Mouse (Mus musculus) stomach, postnatal 0 days (tissue): Measurements from ENCODE around the gene Cited2.

Experiments used
- CTCF ChIP-seq: IDR thresholded peaks from 2 replicates; pipeline ENCODE4 v1.5.1; 2016; ENCODE audit warnings: antibody characterized with exemption, low read depth, mild to moderate bottlenecking, moderate library complexity
- EP300 ChIP-seq: optimal IDR thresholded peaks from 2 replicates; pipeline ENCODE3; 2016; ENCODE audit warnings: antibody characterized with exemption

DNA sequence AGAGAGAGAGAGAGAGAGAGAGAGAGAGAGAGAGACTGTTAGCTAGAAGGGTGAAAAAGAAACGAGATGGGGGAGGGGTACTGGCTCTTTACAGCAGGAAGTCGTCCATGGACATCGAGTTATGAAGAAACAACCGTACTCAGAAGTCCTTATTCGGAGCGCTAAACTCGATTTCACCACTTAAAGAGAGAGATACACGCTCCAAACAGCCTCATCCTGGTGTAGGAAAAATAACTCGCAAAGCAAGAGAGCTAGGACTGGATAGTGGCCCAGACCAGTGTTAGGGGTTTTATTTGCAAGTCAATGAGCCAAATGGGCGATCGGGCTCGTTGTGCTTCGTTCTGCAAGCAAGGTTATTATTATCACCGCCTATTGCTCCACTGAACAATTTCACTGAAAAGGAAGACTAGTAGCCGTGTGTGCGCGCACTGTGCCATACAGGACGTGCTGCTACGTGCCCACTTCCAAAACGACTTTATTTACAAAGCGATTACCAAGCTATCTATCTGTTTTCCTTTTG is 1.4 kb upstream of the Cited2 start:
- TF ChIP-seq CTCF (no peak), EP300 (no peak)
